Mouse (Mus musculus): Measurements from ENCODE around the gene Aimp1.

- TF ChIP-seq CTCF (IDR thresholded peaks at IDR 0.05; ENCODE audit: borderline replicate concordance, insufficient read depth, low read depth, low read length) (no peak), POLR2A (IDR thresholded peaks at IDR 0.05; ENCODE audit: borderline replicate concordance, insufficient read depth, low read length) (no peak)
Observed at GRCm38 (mm10) chr3:132713913-132714312, 29.7 kb upstream of the Aimp1 start.

Data from cerebellum, adult 2 months (tissue).